Mouse (Mus musculus): Measurements from ENCODE around the gene Ttc21a.
"Not testable (repeated sequence)": the region's sequence is repeated elsewhere in the genome, so short reads cannot be mapped to it uniquely, and the experiment has no call there.

Ttc21a gene

DNA sequence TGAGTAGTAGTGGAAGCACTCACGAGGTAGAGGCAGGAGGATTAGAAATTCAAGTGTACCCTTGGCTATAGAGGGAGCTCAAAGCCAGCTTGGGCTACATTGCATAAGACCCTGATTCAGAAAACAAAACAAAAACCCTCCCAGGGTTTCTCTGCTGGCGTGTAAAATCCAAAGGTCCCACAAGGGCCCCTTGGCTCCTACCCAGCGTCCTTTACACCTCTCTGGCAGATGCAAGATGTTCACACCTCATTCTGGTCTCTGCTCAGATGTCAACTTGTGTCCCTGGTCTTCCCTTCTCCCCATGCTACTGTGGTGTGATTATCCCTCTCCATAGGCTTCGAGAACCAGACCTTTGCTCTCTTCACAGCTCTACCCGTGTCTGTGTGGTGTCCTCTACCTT is 63.4 kb downstream of the Ttc21a start:
- DNase-seq = peak; percentile 46

DNA sequence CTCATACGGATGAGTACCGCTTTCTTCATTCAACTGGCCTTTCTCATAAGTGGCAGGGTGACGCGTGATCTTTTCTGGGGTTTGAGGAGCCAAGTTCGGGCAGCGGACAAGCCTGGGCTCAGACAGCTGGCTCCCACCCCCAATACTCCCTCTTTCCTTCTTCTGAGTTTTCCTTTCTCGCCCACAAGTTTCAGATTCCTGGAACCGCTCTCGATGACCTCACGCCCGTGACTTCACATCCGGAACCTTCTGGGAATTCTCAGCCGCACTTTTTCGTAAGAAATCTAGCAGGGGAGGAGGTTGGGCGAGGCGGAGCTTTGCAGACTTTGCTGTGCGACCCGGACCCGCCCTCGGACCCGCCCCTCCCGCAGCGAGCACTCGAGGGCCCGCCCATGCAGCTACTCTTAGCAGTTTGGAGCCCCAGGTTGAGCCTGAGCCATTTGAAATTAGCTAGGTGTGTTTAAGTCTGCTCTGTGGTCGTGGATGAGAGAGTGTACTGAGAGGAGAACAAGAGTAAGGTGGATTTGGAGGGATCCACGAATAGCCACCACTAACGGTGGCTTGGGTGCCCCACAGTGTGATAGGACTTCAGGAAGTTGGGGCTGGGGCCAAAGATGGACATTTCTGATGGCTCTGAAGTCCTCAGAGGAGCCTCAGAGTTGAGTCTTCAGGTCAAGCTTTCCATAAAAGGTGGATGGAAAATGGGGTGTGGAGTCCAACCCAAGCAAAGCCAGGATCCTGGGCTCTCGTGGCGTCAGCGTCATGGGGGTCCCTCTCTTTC is 64.7 kb downstream of the Ttc21a start:
- peak; percentile 92 for DNase-seq

GRCm38 (mm10) chr9:120002893-120003292 is 65.5 kb downstream of the Ttc21a start:
- DNase-seq = no peak

DNA sequence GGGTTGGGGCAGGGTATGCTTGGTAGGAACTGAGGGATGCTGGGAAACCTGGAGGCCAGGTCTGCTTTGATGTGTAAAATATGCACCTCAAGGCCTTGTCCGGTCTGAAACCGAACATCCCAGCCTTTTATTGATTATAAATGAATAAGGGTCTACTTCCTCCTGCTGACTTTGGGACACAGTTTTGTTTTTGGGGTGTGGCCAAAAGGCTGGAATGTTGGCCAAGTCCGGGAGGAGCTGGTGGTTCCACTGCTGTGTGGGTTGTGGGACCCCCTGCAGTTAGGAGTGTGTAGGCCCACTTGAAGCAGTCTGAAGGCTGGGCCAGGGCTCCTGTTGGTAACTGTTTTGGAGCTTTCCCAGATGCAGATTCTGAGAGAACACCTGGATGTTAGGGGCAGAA is 68.5 kb downstream of the Ttc21a start:
- DNase-seq = no peak

DNA sequence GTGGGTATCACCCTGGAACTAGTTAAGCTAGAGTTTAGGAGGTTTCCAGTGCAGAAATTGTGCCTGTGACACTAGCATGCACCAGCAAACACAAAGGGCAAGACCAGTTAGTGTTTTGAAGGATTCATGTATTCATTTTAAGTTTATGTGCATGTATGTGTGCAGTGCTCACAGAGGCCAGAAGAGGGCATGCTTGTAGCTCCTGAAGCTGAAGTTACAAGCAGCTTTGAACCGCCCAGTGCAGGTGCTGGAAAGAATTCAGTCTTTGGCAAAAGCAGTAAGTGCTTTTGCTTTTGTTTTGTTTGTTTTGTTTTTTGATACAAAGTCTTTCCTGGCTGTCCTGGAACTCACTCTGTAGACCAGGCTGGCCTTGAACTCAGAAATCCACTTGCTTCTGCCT is 70.4 kb downstream of the Ttc21a start:
- DNase-seq = no peak

DNA sequence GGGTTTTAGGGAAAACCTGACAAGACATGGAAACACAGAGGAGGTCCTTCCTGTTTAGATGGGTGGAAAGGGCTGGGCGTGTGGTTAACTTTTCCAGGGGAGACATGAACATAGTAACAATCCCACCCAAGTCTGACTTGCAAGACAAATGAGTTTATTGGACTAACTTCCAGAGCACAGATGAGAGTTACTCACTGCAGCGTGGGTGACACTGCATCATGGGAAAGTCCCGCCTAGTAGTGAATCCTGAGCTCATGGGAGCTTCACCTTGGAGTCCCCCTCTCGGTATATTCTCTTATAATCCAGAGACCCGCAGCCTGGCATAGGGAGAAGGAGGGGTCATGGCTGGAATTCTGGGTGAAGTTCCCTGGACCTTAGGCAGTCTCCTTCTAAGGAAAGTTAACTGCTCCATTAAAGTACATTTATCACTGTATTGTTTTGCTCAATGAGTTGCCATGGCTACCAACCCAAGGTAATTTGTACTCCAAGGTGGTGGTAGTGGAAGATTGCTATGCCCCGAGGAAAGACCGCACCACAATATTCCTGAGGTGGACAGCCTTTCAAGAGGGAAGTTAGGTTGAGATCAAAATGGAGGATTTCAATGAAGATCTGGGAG is 71.9 kb downstream of the Ttc21a start:
- no peak for DNase-seq

DNA sequence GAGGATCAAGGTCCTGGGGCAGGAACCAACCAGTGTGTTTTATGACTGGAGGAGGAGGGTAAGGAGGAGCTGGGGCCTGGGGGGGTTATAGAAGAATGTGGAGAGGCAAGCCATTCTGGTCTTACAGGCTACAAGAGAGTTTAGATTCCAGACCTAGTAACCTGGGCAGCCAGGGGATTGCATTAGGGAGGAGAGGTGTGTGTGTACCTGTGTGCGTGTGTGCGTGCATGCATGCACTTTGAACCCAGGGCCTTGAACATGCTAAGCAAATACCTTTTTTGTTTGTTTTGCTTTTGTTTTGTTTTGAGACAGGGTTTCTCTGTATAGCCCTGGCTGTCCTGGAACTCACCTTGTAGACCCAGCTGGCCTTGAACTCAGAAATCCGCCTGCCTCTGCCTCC is 72.5 kb downstream of the Ttc21a start:
- no peak for DNase-seq

- DNase-seq = peak; percentile 98
Observed at GRCm38 (mm10) chr9:120010781-120011511, 73.5 kb downstream of the Ttc21a start.

GRCm38 (mm10) chr9:120011533-120011932 is 74.1 kb downstream of the Ttc21a start:
- no peak for DNase-seq

DNA sequence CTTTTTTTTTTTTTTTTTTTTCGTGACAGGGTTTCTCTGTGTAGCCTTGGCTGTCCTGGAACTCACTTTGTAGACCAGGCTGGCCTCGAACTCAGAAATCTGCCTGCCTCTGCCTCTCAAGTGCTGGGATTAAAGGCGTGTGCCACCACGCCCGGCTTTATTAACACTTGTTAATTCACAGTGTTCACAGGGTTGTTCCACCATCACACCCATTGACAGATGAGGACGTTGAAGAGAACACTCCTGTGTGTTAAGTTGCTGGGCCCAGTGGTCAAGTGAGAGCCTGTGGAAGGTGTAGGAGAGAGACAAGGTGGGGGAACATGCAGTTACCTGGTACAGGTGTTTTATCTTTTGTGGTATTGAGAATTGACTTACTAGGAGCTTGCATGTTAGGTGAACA is 74.8 kb downstream of the Ttc21a start:
- DNase-seq = not testable (repeated sequence)

DNA sequence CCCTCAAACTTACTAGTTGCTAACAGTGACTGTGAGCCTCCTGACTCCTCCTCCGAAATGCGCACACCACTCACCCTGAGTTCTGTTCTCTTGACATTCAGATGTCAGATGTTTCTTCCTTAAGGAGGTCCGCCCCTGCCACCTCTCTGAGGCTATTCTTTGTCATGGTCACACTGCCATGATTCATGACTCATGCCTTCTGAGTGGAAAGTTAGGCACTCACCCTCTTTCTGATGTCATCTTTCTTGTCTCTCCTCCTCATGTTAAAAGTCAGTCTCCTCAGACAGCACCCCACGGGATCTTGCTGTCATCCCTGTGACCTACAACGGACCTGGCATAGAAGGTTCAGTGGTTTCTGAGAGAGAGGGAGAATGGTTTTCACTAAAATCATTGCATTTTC is 75.4 kb downstream of the Ttc21a start:
- DNase-seq = no peak

GRCm38 (mm10) chr9:120013251-120013820 is 75.9 kb downstream of the Ttc21a start:
- DNase-seq = no peak

GRCm38 (mm10) chr9:120014828-120015227 is 77.4 kb downstream of the Ttc21a start:
- no peak for DNase-seq

- DNase-seq = peak; percentile 52
Observed at GRCm38 (mm10) chr9:120016956-120017355, 79.5 kb downstream of the Ttc21a start.

Measured in kidney, adult 11 months (tissue).